Mouse (Mus musculus) bone marrow macrophage, adult 2 months (primary cell): ENCODE results near the gene Gimap1.

ENCODE experiments used
- CTCF ChIP-seq: IDR thresholded peaks from 2 replicates; pipeline ENCODE4 v1.5.1; 2012; ENCODE audit warnings: low read depth, mild to moderate bottlenecking, low read length, moderate library complexity
- POLR2A ChIP-seq: IDR thresholded peaks from 2 replicates; pipeline ENCODE4 v1.6.1; 2012; ENCODE audit warnings: mild to moderate bottlenecking, low read depth, low read length, borderline replicate concordance

DNA sequence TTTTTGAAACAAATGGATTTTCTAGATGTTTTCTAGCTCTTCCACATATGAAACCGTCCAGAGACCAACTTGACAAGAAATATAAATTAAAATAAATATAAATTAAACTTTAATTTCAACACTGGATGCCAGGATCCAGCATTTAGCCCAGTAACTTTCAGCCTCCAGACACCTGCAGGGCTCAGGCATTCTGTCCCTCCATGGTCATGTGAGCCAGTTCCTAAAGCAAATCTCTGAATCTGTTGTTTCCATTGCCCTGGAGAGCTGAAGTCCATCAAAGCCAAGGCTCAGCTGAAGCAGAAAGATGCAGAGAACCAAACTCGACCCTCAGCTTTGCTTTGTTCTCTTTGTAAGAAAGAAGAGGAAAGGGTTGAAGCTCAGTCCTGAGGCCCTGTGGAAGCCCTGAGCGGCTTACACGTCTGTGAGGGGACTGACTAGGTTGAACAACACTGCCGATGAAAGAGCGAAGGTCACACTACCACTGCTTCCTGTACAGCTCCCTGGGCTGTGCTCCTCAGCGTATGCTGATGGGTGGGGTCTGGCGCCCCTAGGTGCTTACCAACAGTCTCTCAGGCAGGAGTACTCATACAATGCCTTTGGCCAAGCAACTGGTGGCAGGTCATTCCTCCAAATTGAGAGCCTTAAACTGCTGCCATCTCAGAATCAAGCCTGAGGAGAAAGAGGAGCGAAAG lies 29.5 kb downstream of the Gimap1 start:
- no peak for TF ChIP-seq CTCF
- no peak for TF ChIP-seq POLR2A
